Mouse (Mus musculus) liver, embryonic 13.5 days (tissue): ENCODE data around the gene Sh3bp5l. TPM values are rescaled to one million over a fixed set of nuclear protein-coding genes. Genes with fewer than 3 reads are reported as not detected.
A peak's percentile ranks its signal among the peaks of the same experiment; 100 is the strongest.

Experiments
- ATAC-seq: fragments of 200-750 bp; cut with Nextera tagmentation; 2 replicates; pipeline ENCODE4 v1.8.0; 2017; ENCODE audit warnings: low read depth, mild to moderate bottlenecking, moderate number of reproducible peaks, moderate library complexity
- DNase-seq: peaks from one replicate; pipeline ENCODE4 v3.0.0; 2022
- H3K27ac ChIP-seq: fragments of 300-500 bp; sonication (generic); 2 replicates; pipeline ENCODE4 v1.5.1; 2015; ENCODE audit warnings: moderate library complexity, mild to moderate bottlenecking, inconsistent platforms
- H3K27me3 ChIP-seq: fragments of 300-500 bp; sonication (generic); 2 replicates; pipeline ENCODE4 v1.6.1; 2015; ENCODE audit warnings: mild to moderate bottlenecking, inconsistent platforms
- H3K36me3 ChIP-seq: fragments of 300-500 bp; sonication (generic); 2 replicates; pipeline ENCODE4 v1.6.1; 2015; ENCODE audit warnings: mild to moderate bottlenecking, inconsistent platforms
- H3K4me1 ChIP-seq: fragments of 300-500 bp; sonication (generic); replicated peaks from 2 replicates; pipeline ENCODE4 v1.6.1; 2015; ENCODE audit warnings: inconsistent platforms
- H3K4me2 ChIP-seq: fragments of 300-500 bp; sonication (generic); 2 replicates; pipeline ENCODE4 v1.6.1; 2015; ENCODE audit warnings: inconsistent platforms, mild to moderate bottlenecking, moderate library complexity
- H3K4me3 ChIP-seq: fragments of 300-500 bp; sonication (generic); replicated peaks from 2 replicates; pipeline ENCODE4 v1.5.1; 2015; ENCODE audit warnings: mild to moderate bottlenecking, inconsistent platforms
- H3K9ac ChIP-seq: fragments of 300-500 bp; sonication (generic); 2 replicates; pipeline ENCODE4 v1.6.1; 2015; ENCODE audit warnings: mild to moderate bottlenecking, inconsistent platforms
- H3K9me3 ChIP-seq: fragments of 300-500 bp; sonication (generic); replicated peaks from 2 replicates; pipeline ENCODE4 v1.6.1; 2016; ENCODE audit warnings: inconsistent platforms
- WGBS: fragments of 180-500 bp; shearing (Covaris S2); methylation state at CpG from one replicate; pipeline ENCODE4 v1.1.7; 2015; ENCODE audit not compliant: insufficient replicate concordance; 5-methylcytosine and 5-hydroxymethylcytosine counted together
- polyA plus RNA-seq: library from polyadenylated mRNA; unstranded; fragments of >200 nt; fragmentation: Nextera tagmentation; extraction: Ambion mirVana; gene quantifications from 2 replicates; pipeline ENCODE4 v1.2.1, GENCODE M21; 2015

The Sh3bp5l gene
- polyA plus RNA-seq, 1 experiment from 2014 or later = 19.7 TPM

DNA sequence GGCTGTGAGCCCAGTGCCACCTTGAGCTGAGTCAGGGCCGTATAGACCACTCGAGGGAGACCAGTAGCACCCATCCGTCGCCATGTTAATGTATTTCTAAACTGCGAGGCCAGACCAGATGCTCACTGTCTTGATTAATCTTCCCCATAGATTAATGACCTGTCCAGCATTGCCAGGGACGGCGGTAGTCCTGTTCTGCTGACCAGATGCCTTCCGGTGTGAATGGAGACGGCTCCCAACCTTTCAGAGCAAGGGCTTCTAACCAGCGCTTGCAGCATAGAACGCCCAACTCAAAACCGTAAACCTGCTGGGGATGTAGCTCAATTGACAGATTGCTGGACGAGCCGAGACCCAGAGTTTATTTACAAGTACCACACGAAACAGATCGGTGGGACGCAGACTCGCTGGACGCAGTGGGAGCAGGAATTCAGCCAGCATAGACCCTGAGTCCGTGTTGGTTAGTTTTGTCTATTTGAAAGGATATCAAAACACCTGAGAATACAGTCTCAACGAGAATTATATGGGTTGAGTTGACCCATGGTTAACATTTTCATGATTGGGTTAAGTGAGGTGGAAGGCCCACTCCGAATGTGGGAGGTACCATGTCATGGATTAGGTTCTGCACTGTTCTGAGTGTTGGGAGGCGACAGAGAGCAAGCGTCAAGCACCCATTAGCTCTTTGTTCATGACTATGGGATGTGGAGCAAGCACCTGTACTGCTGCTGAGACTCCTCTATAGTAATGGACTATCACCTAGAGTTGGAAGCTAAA is 6.8 kb upstream of the Sh3bp5l start:
- H3K36me3 ChIP-seq = peaks cover 53% of the 10 kb centered on the region
- ATAC-seq = 0 out of 2 replicates have a peak, but pooled peaks have one; percentile 1

DNA sequence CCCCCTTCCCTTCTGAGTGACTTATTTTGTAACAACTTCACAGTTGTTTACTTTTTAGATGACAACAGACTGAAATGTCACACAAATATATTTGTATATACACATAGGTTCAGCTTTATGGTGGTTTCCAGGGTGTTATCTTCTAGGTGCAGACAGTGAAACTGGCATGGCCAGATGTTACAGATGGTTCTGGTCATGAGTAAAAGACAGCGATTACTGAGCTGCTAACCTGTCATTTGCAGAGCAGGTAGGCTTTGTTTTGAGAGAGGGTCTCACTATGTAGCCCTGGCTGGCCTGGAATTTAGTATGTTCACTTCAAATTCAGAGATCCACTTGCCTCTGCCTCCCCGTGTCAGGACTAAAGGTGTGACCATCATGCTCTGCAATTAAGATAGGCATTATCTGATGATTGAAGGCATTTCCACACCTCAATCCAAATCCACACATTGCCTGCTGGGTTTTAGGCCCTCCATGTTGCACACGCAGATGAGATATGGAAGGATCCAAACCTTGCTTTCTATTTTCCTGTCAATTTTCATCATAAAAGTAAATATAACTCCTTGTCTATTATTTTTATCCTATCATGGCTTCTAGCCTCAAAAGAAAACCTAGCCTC is 5.8 kb upstream of the Sh3bp5l start:
- whole genome bisulfite sequencing = 27% methylated on average over 3 of the region's 3 CpGs
- Histone ChIP-seq H3K27me3 (no peaks in the 10 kb centered on the region), H3K9me3 (no peaks in the 10 kb centered on the region), H3K4me2 (peak overlapping the region; percentile 92), H3K4me1 (peaks cover 77% of the 10 kb centered on the region), H3K36me3 (peaks cover 43% of the 10 kb centered on the region), H3K4me3 (0 out of 2 replicates have a peak overlapping the region, but pooled peaks have one; percentile 1), H3K27ac (peak overlapping the region; percentile 99), H3K9ac (peak overlapping the region; percentile 43; the same call in 1 of the 2 replicates)
- ATAC-seq (no peak), DNase-seq (peak; percentile 38)

More for the DNA sequence above, 6.8 kb upstream of the Sh3bp5l start:
- H3K4me1 ChIP-seq = peaks cover 68% of the 10 kb centered on the region
- peak overlapping the region; percentile 84 for H3K4me3 ChIP-seq
- WGBS = 10% methylated on average over 24 of the region's 24 CpGs
- no peaks in the 10 kb centered on the region for H3K27me3 ChIP-seq
- peak overlapping the region; percentile 99 for H3K27ac ChIP-seq
- no peak for DNase-seq
- H3K9me3 ChIP-seq = no peaks in the 10 kb centered on the region
- peak overlapping the region; percentile 96 for H3K9ac ChIP-seq
- H3K4me2 ChIP-seq = peak overlapping the region; percentile 92

GRCm38 (mm10) chr11:58326781-58327180 is 3.7 kb upstream of the Sh3bp5l start:
- no peak overlapping the region for H3K4me2 ChIP-seq
- H3K27ac ChIP-seq = no peak overlapping the region
- peaks cover 23% of the 10 kb centered on the region for H3K36me3 ChIP-seq
- H3K9me3 ChIP-seq = no peaks in the 10 kb centered on the region
- no peaks in the 10 kb centered on the region for H3K27me3 ChIP-seq
- H3K4me3 ChIP-seq = no peak overlapping the region
- peaks cover 72% of the 10 kb centered on the region for H3K4me1 ChIP-seq
- no peak overlapping the region for H3K9ac ChIP-seq
- ATAC-seq = no peak
- no peak for DNase-seq
- WGBS = 81% methylated on average over 3 of the region's 3 CpGs

DNA sequence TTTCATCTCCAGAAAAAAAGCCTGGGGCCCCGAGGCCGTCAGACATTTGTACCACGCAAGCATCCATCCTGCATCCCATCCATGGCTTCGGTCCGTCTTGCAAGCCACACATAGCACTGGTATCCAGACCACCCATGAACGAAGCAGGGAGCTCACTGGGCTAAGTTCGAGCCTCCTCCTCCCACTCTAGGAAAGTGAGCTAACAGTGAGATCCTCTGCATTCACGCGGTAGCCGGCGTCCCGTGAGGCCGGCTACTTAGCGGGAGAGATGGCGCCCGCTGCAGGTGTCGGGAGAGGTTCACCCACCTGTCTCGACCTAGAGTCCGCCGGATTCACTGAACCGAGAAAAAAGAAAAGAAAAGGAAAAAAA is 633 bp upstream of the Sh3bp5l start:
- peaks cover 78% of the 10 kb centered on the region for H3K4me1 ChIP-seq
- H3K4me3 ChIP-seq = peak overlapping the region; percentile 93
- H3K27ac ChIP-seq = peak overlapping the region; percentile 94
- ATAC-seq (peak; percentile 19; the same call in 1 of the 2 replicates), DNase-seq (no peak)
- peaks cover 45% of the 10 kb centered on the region for H3K36me3 ChIP-seq
- H3K27me3 ChIP-seq = no peaks in the 10 kb centered on the region
- peak overlapping the region; percentile 91 for H3K9ac ChIP-seq
- H3K4me2 ChIP-seq = peak overlapping the region; percentile 98
- H3K9me3 ChIP-seq = no peaks in the 10 kb centered on the region
- under 1% methylated on average over 21 of the region's 21 CpGs for WGBS

GRCm38 (mm10) chr11:58331149-58331495 is 598 bp downstream of the Sh3bp5l start:
- no peak for DNase-seq
- Histone ChIP-seq H3K4me2 (peak overlapping the region; percentile 98), H3K27ac (peak overlapping the region; percentile 94), H3K9ac (peak overlapping the region; percentile 91), H3K4me1 (peaks cover 67% of the 10 kb centered on the region), H3K27me3 (no peaks in the 10 kb centered on the region), H3K9me3 (no peaks in the 10 kb centered on the region), H3K36me3 (peaks cover 52% of the 10 kb centered on the region), H3K4me3 (peak overlapping the region; percentile 93)
- 11% methylated on average over 10 of the region's 10 CpGs for WGBS
- ATAC-seq = peak; percentile 5; the same call in 1 of the 2 replicates

DNA sequence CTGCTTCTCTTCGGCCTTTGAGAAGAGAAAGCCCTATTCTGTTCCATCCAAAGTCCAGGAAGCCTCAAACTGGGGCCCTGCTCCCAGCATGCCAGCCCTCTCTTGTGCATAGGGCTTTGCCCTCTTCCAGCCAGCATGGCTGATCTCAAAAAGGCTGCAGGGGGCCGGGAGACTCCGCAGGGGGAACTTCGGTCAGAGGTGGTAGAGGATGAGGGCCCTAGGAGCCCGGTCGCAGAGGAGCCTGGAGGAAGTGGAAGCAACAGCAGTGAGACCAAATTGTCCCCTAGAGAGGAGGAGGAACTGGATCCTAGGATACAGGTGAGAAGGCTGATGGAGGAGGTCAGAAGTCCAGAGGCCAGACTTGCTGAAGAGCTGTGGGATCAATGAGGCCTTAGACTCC is 1.0 kb downstream of the Sh3bp5l start:
- Histone ChIP-seq H3K9ac (peak overlapping the region; percentile 91), H3K27ac (peak overlapping the region; percentile 94), H3K36me3 (peaks cover 56% of the 10 kb centered on the region), H3K9me3 (no peaks in the 10 kb centered on the region), H3K4me1 (peaks cover 65% of the 10 kb centered on the region), H3K4me3 (peak overlapping the region; percentile 93), H3K27me3 (no peaks in the 10 kb centered on the region), H3K4me2 (peak overlapping the region; percentile 98)
- DNase-seq (no peak), ATAC-seq (no peak)
- 80% methylated on average over 6 of the region's 6 CpGs for WGBS

DNA sequence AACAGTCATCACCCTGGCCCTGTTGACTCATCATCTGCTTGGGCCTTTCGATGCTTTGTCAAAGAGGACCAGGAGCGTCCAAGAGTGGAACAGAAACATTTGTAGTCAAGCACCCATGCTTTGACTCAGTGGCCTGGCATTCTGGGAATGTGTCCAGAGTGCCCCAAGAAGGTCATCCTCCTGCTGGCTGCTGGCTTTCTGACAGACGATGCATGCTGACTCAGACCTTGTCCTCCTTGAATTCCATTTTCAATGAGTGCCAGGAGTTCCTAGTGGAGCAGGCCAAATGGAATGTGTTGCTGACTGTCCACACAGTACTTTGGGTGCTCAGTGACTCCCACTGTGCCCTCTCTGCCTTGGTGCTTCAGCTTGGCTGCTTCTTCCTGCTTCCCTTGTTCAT is 4.2 kb downstream of the Sh3bp5l start:
- no peaks in the 10 kb centered on the region for H3K27me3 ChIP-seq
- 84% methylated on average over 3 of the region's 3 CpGs for WGBS
- peak overlapping the region; percentile 9; the same call in 1 of the 2 replicates for H3K27ac ChIP-seq
- no peak for ATAC-seq
- no peaks in the 10 kb centered on the region for H3K9me3 ChIP-seq
- H3K4me2 ChIP-seq = no peak overlapping the region
- peaks cover 60% of the 10 kb centered on the region for H3K36me3 ChIP-seq
- H3K4me3 ChIP-seq = no peak overlapping the region
- peaks cover 37% of the 10 kb centered on the region for H3K4me1 ChIP-seq
- H3K9ac ChIP-seq = no peak overlapping the region
- no peak for DNase-seq

DNA sequence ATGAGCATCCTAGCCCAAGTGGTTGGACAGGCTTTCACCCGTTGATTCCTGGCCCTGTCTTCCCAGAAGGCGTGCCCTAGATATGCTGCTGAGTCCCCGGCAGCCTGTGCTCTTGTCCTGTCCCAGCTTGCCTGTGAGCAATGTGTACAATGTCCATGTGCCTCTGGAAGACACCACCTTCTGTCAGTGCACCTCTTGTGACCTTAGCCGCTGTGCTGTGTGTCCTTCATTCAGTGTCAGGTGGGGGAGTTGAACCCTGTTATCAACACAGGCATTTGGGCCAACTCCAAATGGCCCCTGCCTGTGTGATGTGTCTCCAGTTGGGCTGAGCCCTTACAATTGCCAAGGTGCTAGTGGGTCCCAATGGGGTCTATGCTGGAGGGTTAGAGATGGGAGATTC is 16.2 kb downstream of the Sh3bp5l start:
- H3K27ac ChIP-seq = 0 out of 2 replicates have a peak overlapping the region, but pooled peaks have one; percentile 5
- no peak overlapping the region for H3K4me2 ChIP-seq
- ATAC-seq (no peak), DNase-seq (no peak)
- H3K9ac ChIP-seq = no peak overlapping the region
- no peaks in the 10 kb centered on the region for H3K27me3 ChIP-seq
- no peaks in the 10 kb centered on the region for H3K9me3 ChIP-seq
- no peak overlapping the region for H3K4me3 ChIP-seq
- 83% methylated on average over 4 of the region's 4 CpGs for WGBS
- peaks cover 57% of the 10 kb centered on the region for H3K36me3 ChIP-seq
- H3K4me1 ChIP-seq = peaks cover 36% of the 10 kb centered on the region

GRCm38 (mm10) chr11:58350628-58351027 is 20.1 kb downstream of the Sh3bp5l start:
- Histone ChIP-seq H3K36me3 (peaks cover 28% of the 10 kb centered on the region), H3K9me3 (no peaks in the 10 kb centered on the region), H3K9ac (peak overlapping the region; percentile 46; the same call in 1 of the 2 replicates), H3K4me1 (peaks cover 75% of the 10 kb centered on the region), H3K4me3 (no peak overlapping the region), H3K27ac (peak overlapping the region; percentile 94), H3K27me3 (no peaks in the 10 kb centered on the region), H3K4me2 (peak overlapping the region; percentile 33; the same call in 1 of the 2 replicates)
- no peak for DNase-seq
- ATAC-seq = no peak
- 72% methylated on average over 4 of the region's 4 CpGs for WGBS

GRCm38 (mm10) chr11:58351179-58351578 is 20.7 kb downstream of the Sh3bp5l start:
- no peaks in the 10 kb centered on the region for H3K27me3 ChIP-seq
- H3K4me1 ChIP-seq = peaks cover 79% of the 10 kb centered on the region
- H3K4me2 ChIP-seq = peak overlapping the region; percentile 33
- H3K4me3 ChIP-seq = no peak overlapping the region
- H3K9me3 ChIP-seq = no peaks in the 10 kb centered on the region
- peak overlapping the region; percentile 46; the same call in 1 of the 2 replicates for H3K9ac ChIP-seq
- DNase-seq = peak; percentile 62
- peaks cover 22% of the 10 kb centered on the region for H3K36me3 ChIP-seq
- peak; percentile 64 for ATAC-seq
- 49% methylated on average over 5 of the region's 5 CpGs for WGBS
- peak overlapping the region; percentile 94 for H3K27ac ChIP-seq

- Histone ChIP-seq H3K27ac (peak overlapping the region; percentile 94), H3K9me3 (no peaks in the 10 kb centered on the region), H3K4me2 (peak overlapping the region; percentile 60), H3K9ac (peak overlapping the region; percentile 66), H3K4me3 (peak overlapping the region; percentile 27), H3K27me3 (no peaks in the 10 kb centered on the region), H3K4me1 (peaks cover 81% of the 10 kb centered on the region), H3K36me3 (peaks cover 6% of the 10 kb centered on the region)
- WGBS = 7% methylated on average over 7 of the region's 7 CpGs
- ATAC-seq (peak; percentile 93), DNase-seq (peak; percentile 85)
These were observed 22.4 kb downstream of the Sh3bp5l start for GRCm38 (mm10) chr11:58352681-58353548.
